Mouse (Mus musculus) kidney, postnatal 36 days (tissue): ENCODE measurements around the gene H2-Eb2.

Experiments used
- DNase-seq, 2 experiments: peaks; one replicate each; pipeline ENCODE4 v3.0.0; 2021 to 2022; ENCODE audit warnings: mixed read lengths in 2 of 2

The H2-Eb2 gene

GRCm38 (mm10) chr17:34325436-34325835 is at the start of gene H2-Eb2:
TSS of gene H2-Eb2 (plus strand) at chr17:34325665.
- no peak for DNase-seq

- DNase-seq = no peak
These were observed 44.9 kb upstream of the H2-Eb2 start for GRCm38 (mm10) chr17:34280499-34281038.

- no peak for DNase-seq
These were observed 43.6 kb upstream of the H2-Eb2 start for GRCm38 (mm10) chr17:34281836-34282235.

GRCm38 (mm10) chr17:34285371-34285770 is 40.1 kb upstream of the H2-Eb2 start:
- DNase-seq = no peak

- DNase-seq = peak; percentile 46 to 85
These were observed 39.6 kb upstream of the H2-Eb2 start for GRCm38 (mm10) chr17:34285848-34286247.

- DNase-seq = no peak
These were observed 39.0 kb upstream of the H2-Eb2 start for GRCm38 (mm10) chr17:34286501-34286900.

- no peak for DNase-seq
These were observed 38.5 kb upstream of the H2-Eb2 start for GRCm38 (mm10) chr17:34286999-34287398.

GRCm38 (mm10) chr17:34287648-34288047 is 37.8 kb upstream of the H2-Eb2 start, which contains the start of gene H2-Aa:
TSS of gene H2-Aa (minus strand) at chr17:34287823.
- peak; percentile 83 to 86 for DNase-seq

GRCm38 (mm10) chr17:34288131-34288530 is 37.3 kb upstream of the H2-Eb2 start:
- no peak for DNase-seq

- DNase-seq = peak; percentile 68 to 86
These were observed 33.9 kb upstream of the H2-Eb2 start for GRCm38 (mm10) chr17:34291609-34292008.

- no peak for DNase-seq
These were observed 32.9 kb upstream of the H2-Eb2 start for GRCm38 (mm10) chr17:34292570-34292969.

- no peak for DNase-seq
These were observed 31.9 kb upstream of the H2-Eb2 start for GRCm38 (mm10) chr17:34293533-34293932.

- no peak for DNase-seq
These were observed 31.2 kb upstream of the H2-Eb2 start for GRCm38 (mm10) chr17:34294249-34294648.

- no peak for DNase-seq
These were observed 30.2 kb upstream of the H2-Eb2 start for GRCm38 (mm10) chr17:34295307-34295706.

- DNase-seq = peak; percentile 34 to 78
These were observed 29.3 kb upstream of the H2-Eb2 start for GRCm38 (mm10) chr17:34295891-34296794.

- no peak for DNase-seq
These were observed 26.1 kb upstream of the H2-Eb2 start for GRCm38 (mm10) chr17:34299356-34299755.

GRCm38 (mm10) chr17:34300071-34300470 is 25.4 kb upstream of the H2-Eb2 start:
- DNase-seq = no peak

GRCm38 (mm10) chr17:34300691-34301566 is 24.5 kb upstream of the H2-Eb2 start:
- DNase-seq = no peak

GRCm38 (mm10) chr17:34301670-34302190 is 23.7 kb upstream of the H2-Eb2 start:
- no peak for DNase-seq

- DNase-seq = no peak
These were observed 21.7 kb upstream of the H2-Eb2 start for GRCm38 (mm10) chr17:34303789-34304188.

GRCm38 (mm10) chr17:34304751-34305150 is 20.7 kb upstream of the H2-Eb2 start:
- DNase-seq = peak; percentile 66 to 83

GRCm38 (mm10) chr17:34305380-34306030 is 20.0 kb upstream of the H2-Eb2 start, which contains the start of gene H2-Eb1:
TSS of gene H2-Eb1 (plus strand) at chr17:34305867.
- DNase-seq = peak; percentile 86 to 92
